Mouse (Mus musculus) gastrocnemius, postnatal 10 days (tissue): Measurements from ENCODE around the gene Cul7. TPM values are rescaled to one million over a fixed set of nuclear protein-coding genes. Genes with fewer than 3 reads are reported as not detected.

Experiments used
- DNase-seq: peaks from one replicate; pipeline ENCODE4 v3.0.0; 2021; ENCODE audit warnings: mixed read lengths
- total RNA-seq, 2 experiments: library from RNA; stranded (reverse); gene quantifications; 2 replicates each; pipeline ENCODE4 v1.2.3; 2021

The Cul7 gene
- total RNA-seq, 2 experiments from 2014 or later, result 39.8 to 50.5 TPM

GRCm38 (mm10) chr17:46673850-46674529 is 23.9 kb downstream of the Cul7 start, which contains the start of gene Rrp36:
Rrp36 (minus strand) TSS chr17:46674352.
- DNase-seq, result peak; percentile 91

- no peak for DNase-seq
Observed at GRCm38 (mm10) chr17:46674530-46675283, 24.6 kb downstream of the Cul7 start.

- DNase-seq, result peak; percentile 48
Observed at GRCm38 (mm10) chr17:46678416-46678815, 28.3 kb downstream of the Cul7 start, which contains the start of gene Mea1. Mea1 (plus strand) TSS chr17:46678793.

- DNase-seq, result no peak
Observed at GRCm38 (mm10) chr17:46678911-46679310, 28.8 kb downstream of the Cul7 start.

- peak; percentile 62 for DNase-seq
Observed at GRCm38 (mm10) chr17:46679843-46680759, 30.0 kb downstream of the Cul7 start.

- peak; percentile 98 for DNase-seq
Observed at GRCm38 (mm10) chr17:46680760-46681373, 30.7 kb downstream of the Cul7 start, which contains the start of gene Klhdc3. Klhdc3 (minus strand) TSS chr17:46680914.

- DNase-seq, result no peak
Observed at GRCm38 (mm10) chr17:46681466-46682118, 31.5 kb downstream of the Cul7 start.

GRCm38 (mm10) chr17:46682654-46683389 is 32.7 kb downstream of the Cul7 start:
- DNase-seq, result no peak

- no peak for DNase-seq
Observed at GRCm38 (mm10) chr17:46685913-46686312, 35.8 kb downstream of the Cul7 start.

- no peak for DNase-seq
Observed at GRCm38 (mm10) chr17:46690665-46691064, 40.5 kb downstream of the Cul7 start.

GRCm38 (mm10) chr17:46691390-46691789 is 41.3 kb downstream of the Cul7 start:
- no peak for DNase-seq

- DNase-seq, result no peak
Observed at GRCm38 (mm10) chr17:46694517-46695063, 44.5 kb downstream of the Cul7 start.

GRCm38 (mm10) chr17:46698515-46698914 is 48.4 kb downstream of the Cul7 start:
- DNase-seq, result no peak

- no peak for DNase-seq
Observed at GRCm38 (mm10) chr17:46699245-46699644, 49.1 kb downstream of the Cul7 start.

GRCm38 (mm10) chr17:46699912-46700311 is 49.8 kb downstream of the Cul7 start:
- no peak for DNase-seq

GRCm38 (mm10) chr17:46701489-46701888 is 51.4 kb downstream of the Cul7 start:
- no peak for DNase-seq

GRCm38 (mm10) chr17:46702100-46702499 is 52.0 kb downstream of the Cul7 start:
- no peak for DNase-seq

- DNase-seq, result no peak
Observed at GRCm38 (mm10) chr17:46702506-46702905, 52.4 kb downstream of the Cul7 start.

GRCm38 (mm10) chr17:46703971-46704886 is 54.1 kb downstream of the Cul7 start:
- no peak for DNase-seq
